Mouse (Mus musculus) megakaryocyte, embryonic 14.5 days (primary cell): ENCODE measurements around the gene Mgme1.

Experiments
- FLI1 ChIP-seq: IDR thresholded peaks from 2 replicates; pipeline ENCODE4 v1.6.1; 2012; ENCODE audit warnings: low read length, inconsistent platforms, mixed read lengths
- GATA1 ChIP-seq: IDR thresholded peaks from 3 replicates; pipeline ENCODE4 v1.6.1; 2012; ENCODE audit warnings: mixed read lengths, low read length, inconsistent platforms, borderline replicate concordance

DNA sequence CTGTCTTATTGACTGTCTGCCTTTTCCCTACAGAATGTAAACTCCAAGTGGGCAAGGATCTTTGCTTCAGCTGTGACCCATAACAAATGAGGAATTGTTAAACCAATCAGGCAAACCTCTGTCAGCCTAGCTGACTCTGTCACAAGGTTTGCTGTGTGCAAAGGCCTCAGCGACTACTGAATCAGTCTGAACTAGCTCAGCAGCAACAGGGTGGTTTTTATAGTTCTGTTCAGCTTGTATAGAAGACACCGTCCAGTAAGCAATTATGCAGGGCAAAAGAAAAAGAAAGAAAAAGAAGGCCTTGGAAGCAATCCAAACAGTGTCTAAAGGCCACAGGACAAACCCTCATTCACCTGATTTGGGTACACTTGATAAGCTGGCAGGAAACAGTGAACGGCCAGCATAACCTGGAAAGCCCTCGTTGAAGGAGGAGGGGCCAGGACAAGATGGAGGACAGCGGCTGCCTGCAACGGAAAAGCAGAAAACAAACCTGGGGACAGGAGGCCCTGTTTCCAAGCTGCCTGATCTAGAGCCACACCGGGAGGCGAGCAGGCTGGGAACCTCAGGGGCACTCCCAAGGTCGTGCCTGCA, 24.8 kb downstream of the Mgme1 start:
- TF ChIP-seq GATA1 (no peak), FLI1 (no peak)
